Mouse (Mus musculus) kidney, embryonic 16.5 days (tissue): Measurements from ENCODE around the gene Dtx2. TPM values are rescaled to one million over a fixed set of nuclear protein-coding genes. Genes with fewer than 3 reads are reported as not detected.
"Not testable (repeated sequence)": the region's sequence is repeated elsewhere in the genome, so short reads cannot be mapped to it uniquely, and the experiment has no call there.

Experiments
- ATAC-seq: fragments of 200-750 bp; cut with Nextera tagmentation; 2 replicates; pipeline ENCODE4 v1.8.0; 2017; ENCODE audit warnings: moderate TSS enrichment; ENCODE audit not compliant: low FRiP score, low TSS enrichment
- H3K27ac ChIP-seq: fragments of 300-500 bp; sonication (generic); 2 replicates; pipeline ENCODE4 v1.5.1; 2014; ENCODE audit warnings: low read length
- H3K27me3 ChIP-seq: fragments of 300-500 bp; sonication (generic); 2 replicates; pipeline ENCODE4 v1.6.1; 2014; ENCODE audit warnings: low read length, control low read depth, mixed read lengths; ENCODE audit not compliant: insufficient read depth
- H3K36me3 ChIP-seq: fragments of 300-500 bp; sonication (generic); 2 replicates; pipeline ENCODE4 v1.6.1; 2014; ENCODE audit warnings: low read length, control low read depth, mixed read lengths; ENCODE audit not compliant: insufficient read depth
- H3K4me1 ChIP-seq: fragments of 300-500 bp; sonication (generic); 2 replicates; pipeline ENCODE4 v1.6.1; 2014; ENCODE audit warnings: low read length, control low read depth, mixed read lengths; ENCODE audit not compliant: insufficient read depth
- H3K4me2 ChIP-seq: fragments of 300-500 bp; sonication (generic); replicated peaks from 2 replicates; pipeline ENCODE4 v1.6.1; 2014; ENCODE audit warnings: low read depth, low read length
- H3K4me3 ChIP-seq: fragments of 300-500 bp; sonication (generic); 2 replicates; pipeline ENCODE4 v1.5.1; 2014; ENCODE audit warnings: mild to moderate bottlenecking, low read length
- H3K9ac ChIP-seq: fragments of 300-500 bp; sonication (generic); replicated peaks from 2 replicates; pipeline ENCODE4 v1.6.1; 2014; ENCODE audit warnings: low read length
- H3K9me3 ChIP-seq: fragments of 300-500 bp; sonication (generic); 2 replicates; pipeline ENCODE4 v1.6.1; 2016; ENCODE audit warnings: low read length, control low read depth
- WGBS: fragments of 180-500 bp; shearing (Covaris S2); extraction: QIAGEN DNeasy Blood & Tissue Kit; methylation state at CpG from one replicate; pipeline ENCODE4 v1.1.7; 2014; 5-methylcytosine and 5-hydroxymethylcytosine counted together
- polyA plus RNA-seq: library from polyadenylated mRNA; unstranded; fragments of >200 nt; fragmentation: Nextera tagmentation; extraction: Ambion mirVana; gene quantifications from 2 replicates; pipeline ENCODE4 v1.2.1, GENCODE M21; 2015

Dtx2 gene
- polyA plus RNA-seq, 1 experiment from 2014 or later, result 32.9 TPM

DNA sequence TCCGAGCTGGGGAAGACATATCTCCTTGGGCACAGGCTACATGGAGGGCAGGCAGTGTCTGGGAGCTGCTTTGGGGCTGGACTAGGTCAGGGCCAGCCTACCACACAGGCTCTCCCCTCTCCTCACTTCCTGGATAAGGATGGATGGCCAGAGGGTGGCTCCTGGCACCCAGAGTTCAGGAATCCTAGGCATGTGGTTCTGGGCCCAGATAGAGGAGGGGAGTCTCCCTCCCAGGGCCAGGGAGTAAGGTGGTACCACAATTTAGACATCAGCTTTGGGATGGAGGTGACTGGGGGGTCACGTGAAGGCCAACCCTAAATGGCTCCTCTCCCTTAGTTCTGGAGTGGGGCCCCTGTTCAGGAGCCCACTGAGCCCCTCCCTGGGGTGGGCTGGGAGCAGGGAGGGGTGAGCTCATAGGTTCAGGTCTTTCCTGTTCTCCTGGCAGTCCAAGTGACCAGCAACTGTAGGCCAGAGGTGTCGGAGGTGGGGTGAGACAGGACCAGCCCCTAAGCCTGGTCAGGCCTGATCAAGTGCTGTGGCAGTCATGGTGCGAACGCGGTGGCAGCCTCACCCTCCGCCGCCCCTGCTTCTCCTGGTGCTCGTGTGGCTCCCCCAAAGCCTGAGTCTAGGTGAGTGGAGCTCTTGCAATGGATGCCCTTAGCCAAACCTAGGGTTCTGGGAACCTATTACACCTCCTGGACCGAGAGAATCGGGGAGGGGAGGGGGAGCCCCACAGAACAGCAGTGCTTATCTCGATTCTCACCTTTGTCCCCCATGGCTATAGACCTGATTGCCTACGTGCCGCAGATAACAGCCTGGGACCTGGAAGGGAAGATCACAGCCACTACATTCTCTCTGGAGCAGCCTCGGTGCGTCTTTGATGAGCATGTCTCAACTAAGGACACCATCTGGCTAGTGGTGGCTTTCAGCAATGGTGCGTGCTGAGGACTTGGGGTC lies 43.9 kb downstream of the Dtx2 start, which contains the start of gene Upk3b:
Upk3b (plus strand) TSS at position 239 of the 957 bp plus-strand sequence.
- Histone ChIP-seq H3K27me3 (no peaks in the 10 kb centered on the region), H3K4me3 (no peak within 1 kb of the TSS), H3K4me2 (no peak within 1 kb of the TSS), H3K9me3 (no peaks in the 10 kb centered on the region), H3K9ac (no peak within 1 kb of the TSS), H3K4me1 (peaks cover 3% of the 10 kb centered on the region; the same call in 1 of the 2 replicates), H3K27ac (no peak within 1 kb of the TSS), H3K36me3 (no peaks in the 10 kb centered on the region)
- 75% methylated on average over 17 of the region's 17 CpGs for WGBS
- ATAC-seq, result peak; percentile 55; the same call in 1 of the 2 replicates

- WGBS, result 48% methylated on average over 5 of the region's 5 CpGs
These were observed 45.6 kb downstream of the Dtx2 start for GRCm38 (mm10) chr5:136040210-136040609.

GRCm38 (mm10) chr5:136041260-136041659 lies 46.7 kb downstream of the Dtx2 start:
- no peak for ATAC-seq
- WGBS, result 34% methylated on average over 2 of the region's 2 CpGs

More at GRCm38 (mm10) chr5:136040210-136040609, 45.6 kb downstream of the Dtx2 start:
- Histone ChIP-seq H3K4me3 (no peak overlapping the region), H3K27me3 (no peaks in the 10 kb centered on the region), H3K4me2 (peak overlapping the region; percentile 6), H3K27ac (no peak overlapping the region), H3K9ac (no peak overlapping the region), H3K36me3 (no peaks in the 10 kb centered on the region), H3K9me3 (no peaks in the 10 kb centered on the region), H3K4me1 (peaks cover 3% of the 10 kb centered on the region; the same call in 1 of the 2 replicates)
- 0 out of 2 replicates have a peak, but pooled peaks have one; percentile 29 for ATAC-seq

GRCm38 (mm10) chr5:136041666-136042065 lies 47.1 kb downstream of the Dtx2 start:
- H3K36me3 ChIP-seq, result no peaks in the 10 kb centered on the region
- no peak overlapping the region for H3K27ac ChIP-seq
- peaks cover 6% of the 10 kb centered on the region; the same call in 1 of the 2 replicates for H3K4me1 ChIP-seq
- H3K9ac ChIP-seq, result no peak overlapping the region
- H3K4me3 ChIP-seq, result no peak overlapping the region
- H3K4me2 ChIP-seq, result no peak overlapping the region
- no peaks in the 10 kb centered on the region for H3K27me3 ChIP-seq
- ATAC-seq, result no peak
- 95% methylated on average over 8 of the region's 8 CpGs for WGBS
- H3K9me3 ChIP-seq, result no peaks in the 10 kb centered on the region

More at GRCm38 (mm10) chr5:136041260-136041659, 46.7 kb downstream of the Dtx2 start:
- Histone ChIP-seq H3K27me3 (no peaks in the 10 kb centered on the region), H3K27ac (no peak overlapping the region), H3K36me3 (no peaks in the 10 kb centered on the region), H3K9ac (no peak overlapping the region), H3K4me1 (peaks cover 5% of the 10 kb centered on the region; the same call in 1 of the 2 replicates), H3K9me3 (no peaks in the 10 kb centered on the region), H3K4me3 (no peak overlapping the region), H3K4me2 (no peak overlapping the region)

DNA sequence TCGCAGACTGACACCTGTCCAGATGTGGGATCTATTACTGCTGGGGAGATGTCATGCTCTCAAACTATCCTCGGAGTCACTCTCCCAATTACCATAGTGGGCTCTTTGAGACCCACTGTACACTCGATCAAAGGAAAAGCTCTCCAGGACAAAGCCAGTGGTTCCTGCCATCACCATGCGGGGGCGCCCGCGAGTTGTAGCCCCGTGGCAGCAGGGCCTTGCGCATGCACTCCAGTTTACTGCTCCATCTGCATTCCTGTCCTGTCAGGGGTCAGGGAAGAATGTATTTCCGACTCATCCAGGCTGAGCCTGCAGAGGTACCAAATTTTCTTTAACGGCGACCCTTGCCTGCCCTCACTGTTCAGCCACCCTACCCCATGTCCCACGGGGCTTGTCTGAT lies 50.3 kb downstream of the Dtx2 start:
- Histone ChIP-seq H3K4me1 (peaks cover 16% of the 10 kb centered on the region), H3K36me3 (no peaks in the 10 kb centered on the region), H3K27ac (no peak overlapping the region), H3K27me3 (no peaks in the 10 kb centered on the region), H3K4me2 (no peak overlapping the region), H3K9me3 (no peaks in the 10 kb centered on the region), H3K4me3 (no peak overlapping the region), H3K9ac (no peak overlapping the region)
- WGBS, result 72% methylated on average over 13 of the region's 13 CpGs
- no peak for ATAC-seq

DNA sequence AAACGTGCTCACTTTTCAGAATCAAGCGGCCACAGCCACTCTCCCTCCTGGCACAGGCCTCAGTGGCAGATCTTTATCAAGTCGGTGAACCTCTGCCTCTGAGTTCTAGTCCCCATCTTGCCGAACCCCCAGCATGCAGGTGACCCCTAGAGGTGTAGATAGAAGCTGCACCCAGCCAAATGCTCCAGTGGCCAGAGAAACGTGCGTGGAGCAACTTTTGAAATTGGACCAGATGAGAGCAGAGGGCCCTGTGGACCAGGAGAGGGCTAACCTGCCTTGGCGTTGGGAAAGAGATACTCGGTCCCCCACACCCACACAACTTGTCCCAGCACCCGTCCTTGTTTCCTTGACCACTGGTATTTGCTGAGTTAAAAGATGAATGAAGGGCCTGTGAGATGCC lies 50.8 kb downstream of the Dtx2 start:
- Histone ChIP-seq H3K36me3 (no peaks in the 10 kb centered on the region), H3K4me3 (no peak overlapping the region), H3K27ac (no peak overlapping the region), H3K4me1 (peaks cover 20% of the 10 kb centered on the region), H3K9me3 (no peaks in the 10 kb centered on the region), H3K27me3 (no peaks in the 10 kb centered on the region), H3K9ac (no peak overlapping the region), H3K4me2 (no peak overlapping the region)
- WGBS, result 35% methylated on average over 9 of the region's 9 CpGs
- no peak for ATAC-seq

GRCm38 (mm10) chr5:136045987-136046386 lies 51.4 kb downstream of the Dtx2 start:
- no peaks in the 10 kb centered on the region for H3K27me3 ChIP-seq
- no peak overlapping the region for H3K4me3 ChIP-seq
- no peaks in the 10 kb centered on the region for H3K36me3 ChIP-seq
- no peaks in the 10 kb centered on the region for H3K9me3 ChIP-seq
- no peak overlapping the region for H3K9ac ChIP-seq
- H3K27ac ChIP-seq, result peak overlapping the region; percentile 48; the same call in 1 of the 2 replicates
- peaks cover 24% of the 10 kb centered on the region for H3K4me1 ChIP-seq
- WGBS, result 1% methylated on average over 10 of the region's 10 CpGs
- peak; percentile 37; the same call in 1 of the 2 replicates for ATAC-seq
- H3K4me2 ChIP-seq, result no peak overlapping the region

DNA sequence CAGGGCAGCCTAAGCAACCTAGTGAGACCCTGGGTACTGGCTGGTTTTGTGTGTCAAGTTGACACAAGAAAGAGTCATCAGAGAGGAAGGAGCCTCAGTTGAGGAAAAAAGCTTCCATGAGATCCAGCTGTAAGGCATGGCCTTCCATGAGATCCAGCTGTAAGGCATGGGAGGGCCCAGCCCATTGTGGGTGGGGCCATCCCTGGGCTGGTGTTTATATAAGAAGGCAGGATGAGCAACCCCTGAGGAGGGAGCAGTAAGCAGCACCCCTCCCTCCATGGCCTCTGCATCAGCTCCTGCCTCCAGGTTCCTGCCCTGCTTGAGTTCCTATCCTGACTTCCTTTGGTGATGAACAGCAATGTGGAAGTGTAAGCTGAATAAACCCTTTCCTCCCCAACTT lies 53.9 kb downstream of the Dtx2 start:
- not testable (repeated sequence) for H3K27me3 ChIP-seq, H3K9me3 ChIP-seq, H3K27ac ChIP-seq, H3K4me2 ChIP-seq, H3K4me3 ChIP-seq, H3K9ac ChIP-seq, H3K36me3 ChIP-seq, ATAC-seq
- peaks cover 40% of the 10 kb centered on the region for H3K4me1 ChIP-seq

DNA sequence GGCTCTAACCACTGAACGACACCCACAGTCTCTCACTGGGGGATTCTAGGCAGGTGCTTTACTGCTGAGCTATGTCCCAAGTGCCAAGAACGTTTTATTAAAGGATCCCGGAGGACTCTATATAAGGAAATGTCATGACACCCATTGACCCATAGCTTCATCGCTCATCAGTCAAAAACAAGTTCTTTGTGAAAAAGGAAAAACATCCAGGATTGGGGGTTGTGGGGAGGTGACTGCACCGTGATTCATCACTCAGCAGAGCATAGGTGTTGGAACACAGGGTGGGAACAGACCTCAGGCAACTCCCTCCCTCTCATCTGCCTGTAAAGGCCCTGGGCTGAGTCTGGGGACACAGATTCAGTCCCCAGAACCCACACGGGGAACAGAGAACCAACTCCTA lies 55.3 kb downstream of the Dtx2 start:
- no peak for ATAC-seq
- no peak overlapping the region for H3K4me2 ChIP-seq
- no peaks in the 10 kb centered on the region for H3K27me3 ChIP-seq
- H3K9ac ChIP-seq, result no peak overlapping the region
- no peaks in the 10 kb centered on the region for H3K9me3 ChIP-seq
- peak overlapping the region; percentile 98 for H3K27ac ChIP-seq
- WGBS, result 12% methylated on average over 6 of the region's 6 CpGs
- peaks cover 40% of the 10 kb centered on the region for H3K4me1 ChIP-seq
- no peak overlapping the region for H3K4me3 ChIP-seq
- no peaks in the 10 kb centered on the region for H3K36me3 ChIP-seq
